Mouse (Mus musculus) ES-Bruce4 (cell line): ENCODE measurements around the gene Src.

Source experiments
- CTCF ChIP-seq: IDR thresholded peaks from one replicate; pipeline ENCODE4 v1.8.1; 2011; ENCODE audit warnings: low read depth, low read length
- EP300 ChIP-seq: IDR thresholded peaks from 2 replicates; pipeline ENCODE4 v1.6.1; 2011; ENCODE audit warnings: low read depth, low read length; ENCODE audit not compliant: insufficient read depth

GRCm38 (mm10) chr2:157486981-157487656 lies 68.9 kb downstream of the Src start:
- TF ChIP-seq CTCF, result no peak
- no peak for TF ChIP-seq EP300
